Mouse (Mus musculus): Measurements from ENCODE around the gene Hsbp1.

GRCm38 (mm10) chr8:119386988-119387387 lies 42.7 kb downstream of the Hsbp1 start:
- no peak for TF ChIP-seq CTCF (IDR thresholded peaks at IDR 0.05; ENCODE audit: extremely low read depth, insufficient read length, insufficient replicate concordance, low read depth, low read length)
- no peak for TF ChIP-seq POLR2A (IDR thresholded peaks at IDR 0.05; ENCODE audit: low read depth, low read length)

All from small intestine, adult 2 months (tissue).